Mouse (Mus musculus): ENCODE results near the gene Cfap61. TPM values are rescaled to one million over a fixed set of nuclear protein-coding genes. Genes with fewer than 3 reads are reported as not detected.

Cfap61 gene
- total RNA-seq, 1 experiment from 2014 or later, result not detected

Other genes starting within 250 kb of the Cfap61 start
- 36.7 and 44.5 TPM in 2 replicates for gene Naa20, start 32.7 kb upstream of the Cfap61 start, total RNA-seq (2017)
- 54.0 and 59.7 TPM in 2 replicates for gene Crnkl1, start 230 bp downstream of the Cfap61 start, total RNA-seq (2017)

All from neutrophil, adult 5-6 weeks (primary cell).